8 mouse cellular contexts compared by ENCODE assay signal in the genomic region with DNA sequence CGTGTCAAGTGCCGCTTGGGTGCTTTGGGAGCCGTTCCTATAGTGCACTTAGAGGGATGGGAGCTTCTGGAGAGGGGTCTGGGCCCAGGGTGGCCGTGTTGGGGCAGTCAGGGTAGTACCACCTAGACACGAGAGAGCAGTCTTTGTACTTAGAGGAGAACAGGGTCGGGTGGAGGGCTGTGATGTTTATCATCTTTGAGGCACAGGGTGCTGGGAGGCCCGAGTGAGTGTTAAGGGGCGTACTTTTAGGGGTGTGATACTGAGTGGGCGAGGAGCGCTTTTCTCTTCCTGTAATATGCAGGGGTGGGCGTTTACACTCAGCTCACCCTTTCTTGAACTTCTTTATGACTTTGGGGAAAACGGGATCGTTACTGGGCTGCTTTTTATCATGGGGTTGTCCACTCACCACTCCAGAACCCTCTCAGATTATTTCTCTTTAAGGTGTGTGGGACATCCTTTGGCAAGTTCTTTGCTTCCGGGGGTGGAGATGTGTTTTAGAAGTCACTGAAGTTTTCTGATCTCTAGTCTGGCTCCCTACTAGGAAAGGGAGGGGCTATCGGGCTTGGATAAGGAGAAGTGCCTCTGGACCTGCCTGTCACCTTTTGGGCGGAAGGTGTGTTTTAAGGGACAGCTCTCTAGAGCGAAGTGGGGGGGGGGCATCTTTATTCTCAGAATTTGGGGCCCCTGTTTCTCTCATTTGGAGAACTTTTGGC. TPM values are rescaled to one million over a fixed set of nuclear protein-coding genes. Genes with fewer than 3 reads are reported as not detected.
DNase-seq lines count a peak whose midpoint lies in the region; ATAC-seq and TF ChIP-seq lines count a peak whose summit lies in the region.

No protein-coding gene starts in this region.

- TF ChIP-seq POLR2A in MEL (IDR thresholded peaks at IDR 0.05; ENCODE audit: control insufficient read depth in 1 of 2, insufficient read depth in 1 of 2, low read depth in 1 of 2, low read length in 2 of 2, poor library complexity in 1 of 2) = peak in 1 of 2 experiments; percentile 55; a peak in 2 of 4 replicates
- no peak for TF ChIP-seq POLR2A in liver, adult 2 months (IDR thresholded peaks at IDR 0.05; ENCODE audit: extremely low read depth, insufficient read depth, low read length)

- peak overlapping the region; percentile 77 for H3K4me2 ChIP-seq in hindbrain, embryonic 15.5 days

- H3K36me3 ChIP-seq in MEL (ENCODE audit: control insufficient read depth in 1 of 2, insufficient read depth in 2 of 2, low read length in 2 of 2) = peaks cover 0 to 6% of the 10 kb centered on the region in 2 experiments; a peak in 1 of 4 replicates
- no peaks in the 10 kb centered on the region for H3K36me3 ChIP-seq in hindbrain, embryonic 15.5 days
- H3K36me3 ChIP-seq in liver, adult 2 months (ENCODE audit: control insufficient read depth, insufficient read depth, low read length) = no peaks in the 10 kb centered on the region

- WGBS in hindbrain, embryonic 15.5 days = 3% methylated on average over 17 of the region's 17 CpGs
- WGBS in liver, adult 2 months = under 1% methylated on average over 17 of the region's 17 CpGs

- peak; percentile 94 for DNase-seq in heart, adult 11 months
- no peak for DNase-seq in heart, postnatal 36 days
- peak; percentile 89 for DNase-seq in MEL (ENCODE audit: low read depth, low spot score)
- peak; percentile 96 for DNase-seq in liver, adult 2 months (ENCODE audit: extremely low read depth, low read depth, low spot score)
- DNase-seq in ovary, adult 18-20 months (ENCODE audit: low spot score) = no peak

- peak overlapping the region; percentile 97 for H3K9ac ChIP-seq in MEL (ENCODE audit: control insufficient read depth, low read depth, low read length, poor library complexity, severe bottlenecking)
- H3K9ac ChIP-seq in hindbrain, embryonic 15.5 days = peak overlapping the region; percentile 88
- peak overlapping the region; percentile 93 for H3K9ac ChIP-seq in liver, adult 2 months (ENCODE audit: low read depth, low read length)

- TF ChIP-seq CTCF in MEL (IDR thresholded peaks at IDR 0.05 in 2 of 3, conservative IDR thresholded peaks at IDR 0.05 in 1 of 3; ENCODE audit: control insufficient read depth in 1 of 3, insufficient read depth in 1 of 3, low read depth in 2 of 3, low read length in 3 of 3, poor library complexity in 1 of 3, severe bottlenecking in 1 of 3) = no peak
- no peak for TF ChIP-seq CTCF in liver, adult 2 months (IDR thresholded peaks at IDR 0.05; ENCODE audit: low read depth, low read length)

- H3K79me2 ChIP-seq in MEL (ENCODE audit: control insufficient read depth, insufficient read depth, low read length, poor library complexity) = peaks cover 54% of the 10 kb centered on the region
- H3K79me2 ChIP-seq in liver, adult 2 months (ENCODE audit: control insufficient read depth, insufficient read depth, low read length) = peaks cover 40% of the 10 kb centered on the region; the same call in 1 of the 2 replicates

- peak; percentile 42 for ATAC-seq in erythroblast, adult 5-6 weeks (replicated peaks; ENCODE audit: low FRiP score, poor library complexity, severe bottlenecking)
- ATAC-seq in hindbrain, embryonic 15.5 days (ENCODE audit: low FRiP score, low read depth) = peak; percentile 73
- ATAC-seq in monocyte, adult 5-6 weeks (replicated peaks; ENCODE audit: insufficient number of reproducible peaks, low FRiP score, low TSS enrichment, poor library complexity, severe bottlenecking) = peak; percentile 30; the same call in 1 of the 2 replicates

- peaks cover 0 to 15% of the 10 kb centered on the region in 2 experiments; a peak in 2 of 4 replicates for H3K4me1 ChIP-seq in MEL (ENCODE audit: control insufficient read depth in 1 of 2, insufficient read depth in 2 of 2, low read length in 2 of 2)
- H3K4me1 ChIP-seq in hindbrain, embryonic 15.5 days (replicated peaks) = peaks cover 35% of the 10 kb centered on the region
- peaks cover 18% of the 10 kb centered on the region for H3K4me1 ChIP-seq in liver, adult 2 months (ENCODE audit: control insufficient read depth, insufficient read depth, low read length)

- peak overlapping the region; percentile 100 for H3K27ac ChIP-seq in MEL (ENCODE audit: control insufficient read depth, low read depth, low read length)
- H3K27ac ChIP-seq in hindbrain, embryonic 15.5 days (replicated peaks) = peak overlapping the region; percentile 100
- peak overlapping the region; percentile 95 for H3K27ac ChIP-seq in liver, adult 2 months (replicated peaks; ENCODE audit: insufficient read depth, low read depth, low read length)

- H3K9me3 ChIP-seq in MEL (replicated peaks; ENCODE audit: insufficient read depth, low read length) = no peaks in the 10 kb centered on the region
- H3K9me3 ChIP-seq in hindbrain, embryonic 15.5 days = no peaks in the 10 kb centered on the region

- peak overlapping the region; percentile 77 to 91 for H3K4me3 ChIP-seq in MEL (ENCODE audit: control insufficient read depth in 1 of 2, insufficient read depth in 1 of 2, low read depth in 2 of 2, low read length in 2 of 2)
- H3K4me3 ChIP-seq in hindbrain, embryonic 15.5 days = peak overlapping the region; percentile 85
- H3K4me3 ChIP-seq in liver, adult 2 months (ENCODE audit: insufficient read depth, low read depth, low read length) = peak overlapping the region; percentile 86

- no peak; a peak in 1 of 4 replicates for TF ChIP-seq EP300 in MEL (IDR thresholded peaks at IDR 0.05; ENCODE audit: low read depth in 1 of 2, low read length in 2 of 2)

- intact Hi-C loops in heart, postnatal 36 days (cut with DNase I) = loop anchor here (2.0 to 5.0 kb wide), 3 partner anchors 14 to 255 kb away; partner anchors contain the start of genes Ltbp4 and Zfp607b

- TF ChIP-seq RAD21 in MEL (IDR thresholded peaks at IDR 0.05; ENCODE audit: low read depth, low read length) = no peak

- H3K27me3 ChIP-seq in MEL (ENCODE audit: control insufficient read depth in 1 of 2, insufficient read depth in 2 of 2, low read length in 2 of 2) = no peaks in the 10 kb centered on the region
- no peaks in the 10 kb centered on the region for H3K27me3 ChIP-seq in hindbrain, embryonic 15.5 days
- no peaks in the 10 kb centered on the region for H3K27me3 ChIP-seq in liver, adult 2 months (ENCODE audit: control insufficient read depth, insufficient read depth, low read length)

TF ChIP-seq in MEL, 35 proteins besides CTCF, POLR2A, EP300 and RAD21 (continues in another document):
- no peak for TF ChIP-seq TCF12 (IDR thresholded peaks at IDR 0.05; ENCODE audit: low read depth, low read length)
- TF ChIP-seq GATA1 (IDR thresholded peaks at IDR 0.05; ENCODE audit: low read depth, low read length) = no peak
- no peak for TF ChIP-seq USF2 (IDR thresholded peaks at IDR 0.05; ENCODE audit: borderline replicate concordance in 1 of 2, insufficient read depth in 1 of 2, low read depth in 1 of 2, low read length in 2 of 2)
- no peak for TF ChIP-seq JUND (IDR thresholded peaks at IDR 0.05; ENCODE audit: low read depth, low read length)
- no peak; the same call in 1 of the 2 replicates for TF ChIP-seq NRF1 (IDR thresholded peaks at IDR 0.05; ENCODE audit: insufficient read depth, low read depth, low read length, poor library complexity, severe bottlenecking)
- no peak for TF ChIP-seq KAT2A (conservative IDR thresholded peaks at IDR 0.05; ENCODE audit: low read depth, low read length)
- peak; percentile 83 for TF ChIP-seq SIN3A (IDR thresholded peaks at IDR 0.05; ENCODE audit: low read length)
- TF ChIP-seq NELFE (IDR thresholded peaks at IDR 0.05; ENCODE audit: low read depth, low read length) = peak; percentile 26; the same call in 1 of the 2 replicates
- no peak for TF ChIP-seq USF1 (IDR thresholded peaks at IDR 0.05; ENCODE audit: low read depth, low read length)
- no peak for TF ChIP-seq MYB (IDR thresholded peaks at IDR 0.05; ENCODE audit: low read depth, low read length)
- TF ChIP-seq E2F4 (IDR thresholded peaks at IDR 0.05; ENCODE audit: borderline replicate concordance, low read depth, low read length) = no peak

RNA-seq across cellular contexts. Expression of gene Akt2, which starts 1.0 kb away (rescaled TPM):
- 100 to 1,000 TPM; 172 to 194 TPM for total RNA-seq in heart, postnatal 36 days (2021)
- total RNA-seq in MEL (2012; rRNA removed) = 69.0 and 73.5 TPM in 2 replicates
- 100 to 1,000 TPM in 1 of 2 experiments, not detected in 1; 127 TPM for polyA plus RNA-seq in MEL (2012; ENCODE audit: insufficient read depth in 1 of 2, insufficient read length in 2 of 2, low read depth in 1 of 2, low replicate concordance in 2 of 2, missing spikeins in 1 of 2)
- total RNA-seq in erythroblast, adult 5-6 weeks (2015; ENCODE audit: low replicate concordance) = 22.7 and 25.1 TPM in 2 replicates
- 51.2 and 57.6 TPM in 2 replicates for total RNA-seq in erythroblast, adult 5-6 weeks (2017; ENCODE audit: low replicate concordance)
- 66.3 and 74.2 TPM in 2 replicates for polyA plus RNA-seq in hindbrain, embryonic 15.5 days (2015; fragmentation: Nextera tagmentation; extraction: Ambion mirVana)
- total RNA-seq in liver, adult 2 months (2014; rRNA removed) = 57.1 and 65.5 TPM in 2 replicates
- 78.1 and 81.3 TPM in 2 replicates for polyA plus RNA-seq in liver, adult 2 months (2012; rRNA removed)
- 77.2 to 150 TPM (median 108 TPM) in 3 replicates for total RNA-seq in monocyte, adult 5-6 weeks (2017)

RNA-seq across cellular contexts. Expression of gene 2310022A10Rik, which starts 39.3 kb away (rescaled TPM):
- 10 to 100 TPM; 67.6 to 69.0 TPM for total RNA-seq in heart, postnatal 36 days (2021)
- 5.9 and 6.6 TPM in 2 replicates for total RNA-seq in MEL (2012; rRNA removed)
- 10 to 100 TPM in 1 of 2 experiments, not detected in 1; 33.2 TPM for polyA plus RNA-seq in MEL (2012; ENCODE audit: insufficient read depth in 1 of 2, insufficient read length in 2 of 2, low read depth in 1 of 2, low replicate concordance in 2 of 2, missing spikeins in 1 of 2)
- 2.9 TPM in 1 of 2 replicates, not detected in the other for total RNA-seq in erythroblast, adult 5-6 weeks (2015; ENCODE audit: low replicate concordance)
- 3.6 and 10.4 TPM in 2 replicates for total RNA-seq in erythroblast, adult 5-6 weeks (2017; ENCODE audit: low replicate concordance)
- 32.0 and 36.6 TPM in 2 replicates for polyA plus RNA-seq in hindbrain, embryonic 15.5 days (2015; fragmentation: Nextera tagmentation; extraction: Ambion mirVana)
- total RNA-seq in liver, adult 2 months (2014; rRNA removed) = 1.2 and 2.7 TPM in 2 replicates
- polyA plus RNA-seq in liver, adult 2 months (2012; rRNA removed) = 8.5 and 9.0 TPM in 2 replicates
- 3.6 to 29.0 TPM (median 10.5 TPM) in 3 replicates for total RNA-seq in monocyte, adult 5-6 weeks (2017)

RNA-seq across cellular contexts. Expression of gene Pld3, which starts 39.4 kb away (rescaled TPM):
- total RNA-seq in heart, postnatal 36 days (2021) = 10 to 100 TPM; 26.0 to 29.0 TPM
- 8.0 and 11.1 TPM in 2 replicates for total RNA-seq in MEL (2012; rRNA removed)
- polyA plus RNA-seq in MEL (2012; ENCODE audit: insufficient read depth in 1 of 2, insufficient read length in 2 of 2, low read depth in 1 of 2, low replicate concordance in 2 of 2, missing spikeins in 1 of 2) = 10 to 100 TPM in 1 of 2 experiments, not detected in 1; 22.8 TPM
- 128 and 139 TPM in 2 replicates for total RNA-seq in erythroblast, adult 5-6 weeks (2015; ENCODE audit: low replicate concordance)
- total RNA-seq in erythroblast, adult 5-6 weeks (2017; ENCODE audit: low replicate concordance) = 73.6 and 84.7 TPM in 2 replicates
- polyA plus RNA-seq in hindbrain, embryonic 15.5 days (2015; fragmentation: Nextera tagmentation; extraction: Ambion mirVana) = 189 TPM in 2 replicates
- 8.3 and 12.4 TPM in 2 replicates for total RNA-seq in liver, adult 2 months (2014; rRNA removed)
- 33.0 and 37.4 TPM in 2 replicates for polyA plus RNA-seq in liver, adult 2 months (2012; rRNA removed)
- total RNA-seq in monocyte, adult 5-6 weeks (2017) = 13.7 to 42.8 TPM (median 31.8 TPM) in 3 replicates

Comparison
In these comparisons a context has a peak if more than half of its experiments do, and no peak if none do; other contexts are left out.
1. DNase-seq: peak in heart, adult 11 months (single experiment), MEL (single experiment) and liver, adult 2 months (single experiment); none in heart, postnatal 36 days (0 of 2) and ovary, adult 18-20 months (single experiment).
2. Peak in every context shown above with its lines, with median percentiles within 50 percentile points of each other: H3K27ac ChIP-seq, H3K4me3 ChIP-seq, H3K9ac ChIP-seq and ATAC-seq.